Comparison of ENCODE assay signal across 11 mouse cellular contexts in genomic region chr6:132649399-132649798, GRCm38 (mm10). TPM values are rescaled to one million over a fixed set of nuclear protein-coding genes. Genes with fewer than 3 reads are reported as not detected.
DNase-seq lines count a peak whose midpoint lies in the region; ATAC-seq and TF ChIP-seq lines count a peak whose summit lies in the region.
"Had no signal": no experiment of that assay in that cellular context is flagged by ENCODE, and none has a peak within 500 bp of the region (broad histone marks: within the 10 kb centered on the region; RNA-seq: fewer than 3 reads in every experiment).

No protein-coding gene starts in this region.

- no peak overlapping the region for H3K4me2 ChIP-seq in intestine, postnatal 0 days (replicated peaks; ENCODE audit: low read depth)
- no peak overlapping the region for H3K4me2 ChIP-seq in intestine, embryonic 15.5 days (replicated peaks)
- H3K4me2 ChIP-seq: liver, embryonic 13.5 days had no signal

- H3K4me3 ChIP-seq in intestine, postnatal 0 days (ENCODE audit: low read depth, low read length) = no peak overlapping the region
- H3K4me3 ChIP-seq in intestine, embryonic 15.5 days (replicated peaks) = no peak overlapping the region
- H3K4me3 ChIP-seq: liver, embryonic 13.5 days had no signal

- no peaks in the 10 kb centered on the region for H3K27me3 ChIP-seq in intestine, postnatal 0 days (replicated peaks; ENCODE audit: control insufficient read depth, insufficient read depth, low read length)
- H3K27me3 ChIP-seq in intestine, embryonic 15.5 days (replicated peaks) = no peaks in the 10 kb centered on the region
- H3K27me3 ChIP-seq: liver, embryonic 13.5 days had no signal

- no peaks in the 10 kb centered on the region for H3K36me3 ChIP-seq in intestine, postnatal 0 days (ENCODE audit: control insufficient read depth, insufficient read depth)
- no peaks in the 10 kb centered on the region for H3K36me3 ChIP-seq in intestine, embryonic 15.5 days
- H3K36me3 ChIP-seq: liver, embryonic 13.5 days had no signal

- H3K9ac ChIP-seq in intestine, postnatal 0 days (ENCODE audit: low read depth, low read length) = no peak overlapping the region
- H3K9ac ChIP-seq in intestine, embryonic 15.5 days = no peak overlapping the region
- H3K9ac ChIP-seq: liver, embryonic 13.5 days had no signal

- DNase-seq in 3T3-L1 (ENCODE audit: low read depth, low spot score) = peak; percentile 23
- DNase-seq in ES-CJ7 (ENCODE audit: low read depth, low spot score) = peak; percentile 42
- DNase-seq in embryo, embryonic 11.5 days (ENCODE audit: low read depth, low spot score) = peak; percentile 1
- no peak for DNase-seq in left cerebral cortex, adult 9 months (ENCODE audit: low spot score in 2 of 2)
- no peak for DNase-seq in urinary bladder, adult 2 months (ENCODE audit: low spot score)
- DNase-seq: cerebellum, postnatal 36 days; liver, embryonic 13.5 days had no signal

- H3K4me1 ChIP-seq in intestine, postnatal 0 days (replicated peaks; ENCODE audit: control insufficient read depth, insufficient read depth, low read length) = no peaks in the 10 kb centered on the region
- H3K4me1 ChIP-seq in intestine, embryonic 15.5 days (replicated peaks) = no peaks in the 10 kb centered on the region
- H3K4me1 ChIP-seq: liver, embryonic 13.5 days had no signal

- peak; percentile 65 for TF ChIP-seq CTCF in intestine, postnatal 0 days (IDR thresholded peaks at IDR 0.05; ENCODE audit: low read depth)

- no peak overlapping the region for H3K27ac ChIP-seq in intestine, postnatal 0 days (ENCODE audit: low read depth, low read length)
- H3K27ac ChIP-seq in intestine, embryonic 15.5 days = no peak overlapping the region
- H3K27ac ChIP-seq: liver, embryonic 13.5 days had no signal

- H3K9me3 ChIP-seq in intestine, postnatal 0 days (ENCODE audit: control insufficient read depth) = no peaks in the 10 kb centered on the region
- no peaks in the 10 kb centered on the region for H3K9me3 ChIP-seq in intestine, embryonic 15.5 days
- H3K9me3 ChIP-seq: liver, embryonic 13.5 days had no signal

- no peak for ATAC-seq in intestine, postnatal 0 days
- no peak for ATAC-seq in intestine, embryonic 15.5 days

RNA-seq across cellular contexts. Expression of gene A630073D07Rik, which starts 1.9 kb away (rescaled TPM):
- not detected in 2 replicates for polyA plus RNA-seq in intestine, postnatal 0 days (2015; fragmentation: Nextera tagmentation; extraction: Ambion mirVana)
- not detected in 2 replicates for polyA plus RNA-seq in intestine, embryonic 15.5 days (2015; fragmentation: Nextera tagmentation; extraction: Ambion mirVana)
- polyA plus RNA-seq in urinary bladder, adult 2 months (2012; rRNA removed) = not detected in 2 replicates
- polyA plus RNA-seq: heart, embryonic 16.5 days; liver, embryonic 13.5 days; thymus, postnatal 0 days had no signal

RNA-seq across cellular contexts. Expression of gene Tas2r120, which starts 7.4 kb away (rescaled TPM):
- polyA plus RNA-seq in intestine, postnatal 0 days (2015; fragmentation: Nextera tagmentation; extraction: Ambion mirVana) = not detected in 2 replicates
- not detected in 2 replicates for polyA plus RNA-seq in intestine, embryonic 15.5 days (2015; fragmentation: Nextera tagmentation; extraction: Ambion mirVana)
- not detected in 2 replicates for polyA plus RNA-seq in urinary bladder, adult 2 months (2012; rRNA removed)
- polyA plus RNA-seq: heart, embryonic 16.5 days; liver, embryonic 13.5 days; thymus, postnatal 0 days had no signal

RNA-seq across cellular contexts. Expression of gene Tas2r121, which starts 51.4 kb away (rescaled TPM):
- polyA plus RNA-seq in intestine, postnatal 0 days (2015; fragmentation: Nextera tagmentation; extraction: Ambion mirVana) = not detected in 2 replicates
- not detected in 2 replicates for polyA plus RNA-seq in intestine, embryonic 15.5 days (2015; fragmentation: Nextera tagmentation; extraction: Ambion mirVana)
- not detected in 2 replicates for polyA plus RNA-seq in urinary bladder, adult 2 months (2012; rRNA removed)
- polyA plus RNA-seq: heart, embryonic 16.5 days; liver, embryonic 13.5 days; thymus, postnatal 0 days had no signal

RNA-seq across cellular contexts. Expression of gene Prp2, which starts 53.7 kb away (rescaled TPM):
- polyA plus RNA-seq in intestine, postnatal 0 days (2015; fragmentation: Nextera tagmentation; extraction: Ambion mirVana) = not detected in 2 replicates
- not detected in 2 replicates for polyA plus RNA-seq in intestine, embryonic 15.5 days (2015; fragmentation: Nextera tagmentation; extraction: Ambion mirVana)
- polyA plus RNA-seq in urinary bladder, adult 2 months (2012; rRNA removed) = not detected in 2 replicates
- polyA plus RNA-seq: heart, embryonic 16.5 days; liver, embryonic 13.5 days; thymus, postnatal 0 days had no signal

Comparison
In these comparisons a context has a peak if more than half of its experiments do, and no peak if none do; other contexts are left out.
1. DNase-seq: peak in 3T3-L1 (single experiment), ES-CJ7 (single experiment) and embryo, embryonic 11.5 days (single experiment); none in left cerebral cortex, adult 9 months (0 of 2) and urinary bladder, adult 2 months (single experiment).